Mouse (Mus musculus) heart, adult 2 months (tissue): ENCODE results near the gene Polr2a. TPM values are rescaled to one million over a fixed set of nuclear protein-coding genes. Genes with fewer than 3 reads are reported as not detected.

Source experiments
- DNase-seq, 2 experiments: peaks; one replicate each; pipeline ENCODE4 v3.0.0; 2021
- H3K27ac ChIP-seq: fragments of 200-600 bp; 2 replicates; pipeline ENCODE4 v1.8.1; 2022
- H3K27me3 ChIP-seq: fragments of 200-500 bp; 2 replicates; pipeline ENCODE4 v1.6.1; 2012; ENCODE audit warnings: mild to moderate bottlenecking, low read length, inconsistent platforms, mixed read lengths; ENCODE audit not compliant: control insufficient read depth, insufficient read depth
- H3K36me3 ChIP-seq: fragments of 200-500 bp; 2 replicates; pipeline ENCODE4 v1.6.1; 2012; ENCODE audit warnings: low read length, inconsistent platforms; ENCODE audit not compliant: control insufficient read depth, insufficient read depth
- H3K4me1 ChIP-seq: fragments of 200-500 bp; 2 replicates; pipeline ENCODE4 v1.6.1; 2011; ENCODE audit warnings: low read length; ENCODE audit not compliant: control insufficient read depth, insufficient read depth
- H3K4me3 ChIP-seq: fragments of 200-600 bp; 2 replicates; pipeline ENCODE4 v1.8.1; 2022
- H3K79me2 ChIP-seq: fragments of 200-500 bp; replicated peaks from 2 replicates; pipeline ENCODE4 v1.6.1; 2012; ENCODE audit warnings: mild to moderate bottlenecking, inconsistent platforms, low read length, moderate library complexity, mixed read lengths; ENCODE audit not compliant: control insufficient read depth, insufficient read depth
- H3K9ac ChIP-seq: fragments of 200-500 bp; 2 replicates; pipeline ENCODE4 v1.6.1; 2012; ENCODE audit warnings: low read depth, mild to moderate bottlenecking, control low read depth, inconsistent platforms, low read length, mixed read lengths
- CTCF ChIP-seq: fragments of 200-600 bp; IDR thresholded peaks from 2 replicates; pipeline ENCODE4 v1.8.1; 2022; ENCODE audit warnings: antibody characterized with exemption, mild to moderate bottlenecking, moderate library complexity
- EP300 ChIP-seq: fragments of 200-500 bp; IDR thresholded peaks from 2 replicates; pipeline ENCODE4 v1.6.1; 2011; ENCODE audit warnings: low read depth, low read length, control low read depth; ENCODE audit not compliant: insufficient read depth
- POLR2A ChIP-seq: fragments of 200-500 bp; IDR thresholded peaks from 2 replicates; pipeline ENCODE4 v1.6.1; 2011; ENCODE audit warnings: mild to moderate bottlenecking, low read depth, low read length, control low read depth; ENCODE audit not compliant: insufficient read depth
- WGBS: fragments of 180-500 bp; shearing (Covaris S2); methylation state at CpG from one replicate; pipeline ENCODE4 v1.1.7; 2018; 5-methylcytosine and 5-hydroxymethylcytosine counted together
- intact Hi-C: fragments of 180-260 bp; cut with DNase I; formaldehyde crosslinking; loops from one replicate; pipeline ENCODE4 v1.15.1; 2025
- polyA plus RNA-seq: library from polyadenylated mRNA; depleted of rRNA; stranded (reverse); fragments of >200 nt; gene quantifications from 2 replicates; pipeline ENCODE4 v1.2.3, GENCODE M21; 2012
- total RNA-seq, 2 experiments: library from RNA; stranded (reverse); gene quantifications; 2 replicates each; pipeline ENCODE4 v1.2.3; 2021

Polr2a gene
- total and polyA plus RNA-seq, 3 experiments: 15.6 to 30.4 (median 25.3) TPM

GRCm38 (mm10) chr11:69729063-69729462 is 29.4 kb downstream of the Polr2a start:
- intact Hi-C loops: no loop called here
- 37% methylated on average over 3 of the region's 3 CpGs for WGBS
- H3K4me3 ChIP-seq: no peak overlapping the region
- TF ChIP-seq POLR2A: no peak
- TF ChIP-seq CTCF: peak; percentile 75
- TF ChIP-seq EP300: no peak
- peak; percentile 50 to 55 for DNase-seq
- H3K4me1 ChIP-seq: no peaks in the 10 kb centered on the region
- H3K27me3 ChIP-seq: no peaks in the 10 kb centered on the region
- H3K36me3 ChIP-seq: no peaks in the 10 kb centered on the region
- no peaks in the 10 kb centered on the region for H3K79me2 ChIP-seq
- H3K27ac ChIP-seq: no peak overlapping the region
- no peak overlapping the region for H3K9ac ChIP-seq

- no peak for TF ChIP-seq EP300
- H3K27ac ChIP-seq: no peak overlapping the region
- intact Hi-C loops: no loop called here
- H3K4me1 ChIP-seq: no peaks in the 10 kb centered on the region
- no peak overlapping the region for H3K9ac ChIP-seq
- no peak overlapping the region for H3K4me3 ChIP-seq
- no peaks in the 10 kb centered on the region for H3K36me3 ChIP-seq
- no peaks in the 10 kb centered on the region for H3K79me2 ChIP-seq
- H3K27me3 ChIP-seq: no peaks in the 10 kb centered on the region
- DNase-seq: no peak
- WGBS: 46% methylated on average over 5 of the region's 5 CpGs
Observed at GRCm38 (mm10) chr11:69725951-69726350, 32.5 kb downstream of the Polr2a start.

GRCm38 (mm10) chr11:69723074-69723473 is 35.4 kb downstream of the Polr2a start:
- intact Hi-C loops: no loop called here
- TF ChIP-seq POLR2A: no peak
- no peak for TF ChIP-seq CTCF
- TF ChIP-seq EP300: no peak
- Histone ChIP-seq H3K36me3 (no peaks in the 10 kb centered on the region), H3K9ac (no peak overlapping the region), H3K4me1 (no peaks in the 10 kb centered on the region), H3K27ac (no peak overlapping the region), H3K27me3 (no peaks in the 10 kb centered on the region), H3K4me3 (no peak overlapping the region), H3K79me2 (no peaks in the 10 kb centered on the region)
- DNase-seq: no peak
- WGBS: 41% methylated on average over 2 of the region's 2 CpGs

DNA sequence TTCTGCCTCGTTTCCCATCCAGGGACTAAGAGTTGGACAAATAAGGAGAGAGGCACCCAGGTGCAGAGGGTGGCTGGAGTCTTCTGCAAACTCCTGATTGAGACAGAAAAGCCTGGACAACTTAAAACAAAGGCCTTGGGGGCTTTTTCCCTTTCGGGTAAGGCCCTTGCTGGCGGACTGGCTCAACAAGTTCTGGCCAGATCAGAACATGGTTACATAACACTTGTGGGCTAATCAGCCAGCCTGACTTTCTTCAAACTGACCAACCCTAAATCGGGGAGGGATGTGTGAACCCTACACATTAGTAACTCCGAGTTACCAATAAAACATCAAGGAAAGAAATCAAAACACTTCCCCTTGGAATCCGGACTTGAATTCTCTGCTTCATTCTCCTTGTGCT is 37.6 kb downstream of the Polr2a start:
- intact Hi-C loops: no loop called here

GRCm38 (mm10) chr11:69719423-69719822 is 39.0 kb downstream of the Polr2a start:
- no peak overlapping the region for H3K9ac ChIP-seq
- no peaks in the 10 kb centered on the region for H3K79me2 ChIP-seq
- no peaks in the 10 kb centered on the region for H3K27me3 ChIP-seq
- TF ChIP-seq POLR2A (no peak), CTCF (peak; percentile 32)
- intact Hi-C loops: no loop called here
- H3K36me3 ChIP-seq: no peaks in the 10 kb centered on the region
- no peak for DNase-seq
- H3K4me1 ChIP-seq: no peaks in the 10 kb centered on the region; the same call in 1 of the 2 replicates
- 69% methylated on average over 6 of the region's 6 CpGs for WGBS
- no peak overlapping the region for H3K4me3 ChIP-seq
- H3K27ac ChIP-seq: no peak overlapping the region

More for the DNA sequence above, 37.6 kb downstream of the Polr2a start:
- no peak overlapping the region for H3K27ac ChIP-seq
- H3K79me2 ChIP-seq: no peaks in the 10 kb centered on the region
- no peaks in the 10 kb centered on the region for H3K4me1 ChIP-seq
- H3K27me3 ChIP-seq: no peaks in the 10 kb centered on the region
- H3K9ac ChIP-seq: no peak overlapping the region
- no peak for DNase-seq
- TF ChIP-seq POLR2A: no peak
- TF ChIP-seq CTCF: no peak
- TF ChIP-seq EP300: no peak
- no peak overlapping the region for H3K4me3 ChIP-seq
- 77% methylated on average over 6 of the region's 6 CpGs for WGBS
- H3K36me3 ChIP-seq: no peaks in the 10 kb centered on the region

GRCm38 (mm10) chr11:69718661-69719060 is 39.8 kb downstream of the Polr2a start:
- Histone ChIP-seq H3K36me3 (no peaks in the 10 kb centered on the region), H3K27me3 (no peaks in the 10 kb centered on the region), H3K27ac (no peak overlapping the region), H3K9ac (no peak overlapping the region), H3K79me2 (no peaks in the 10 kb centered on the region), H3K4me3 (no peak overlapping the region), H3K4me1 (no peaks in the 10 kb centered on the region; the same call in 1 of the 2 replicates)
- DNase-seq: no peak
- TF ChIP-seq CTCF: no peak
- intact Hi-C loops: no loop called here
- 47% methylated on average over 15 of the region's 15 CpGs for WGBS

GRCm38 (mm10) chr11:69716953-69717352 is 41.5 kb downstream of the Polr2a start:
- TF ChIP-seq POLR2A: no peak
- no peak for TF ChIP-seq CTCF
- intact Hi-C loops: no loop called here
- Histone ChIP-seq H3K4me1 (no peaks in the 10 kb centered on the region; the same call in 1 of the 2 replicates), H3K27me3 (no peaks in the 10 kb centered on the region), H3K9ac (no peak overlapping the region), H3K4me3 (no peak overlapping the region), H3K79me2 (no peaks in the 10 kb centered on the region), H3K27ac (no peak overlapping the region), H3K36me3 (no peaks in the 10 kb centered on the region)
- WGBS: 78% methylated on average over 4 of the region's 4 CpGs
- DNase-seq: no peak
